In genomic region chr2:155862573-155863300, GRCm38 (mm10) we compare ENCODE assay signal across 10 mouse cellular contexts. TPM values are rescaled to one million over a fixed set of nuclear protein-coding genes. Genes with fewer than 3 reads are reported as not detected.
DNase-seq lines count a peak whose midpoint lies in the region; ATAC-seq and TF ChIP-seq lines count a peak whose summit lies in the region.
"Had no signal": no experiment of that assay in that cellular context is flagged by ENCODE, and none has a peak within 500 bp of the region (broad histone marks: within the 10 kb centered on the region; RNA-seq: fewer than 3 reads in every experiment).

No protein-coding gene starts in this region.

- H3K9ac ChIP-seq in forebrain, embryonic 14.5 days (ENCODE audit: low read length) = no peak overlapping the region
- H3K9ac ChIP-seq in intestine, postnatal 0 days (ENCODE audit: low read depth, low read length) = no peak overlapping the region
- H3K9ac ChIP-seq in neural tube, embryonic 14.5 days (replicated peaks; ENCODE audit: low read depth, low read length) = 0 out of 2 replicates have a peak overlapping the region, but pooled peaks have one; percentile 28

- H3K27me3 ChIP-seq in forebrain, embryonic 14.5 days (replicated peaks; ENCODE audit: control insufficient read depth, insufficient read depth, low read length) = no peaks in the 10 kb centered on the region
- no peaks in the 10 kb centered on the region for H3K27me3 ChIP-seq in intestine, postnatal 0 days (replicated peaks; ENCODE audit: control insufficient read depth, insufficient read depth, low read length)
- H3K27me3 ChIP-seq in neural tube, embryonic 14.5 days (ENCODE audit: control insufficient read depth, insufficient read depth, low read length) = no peaks in the 10 kb centered on the region

- 48% methylated on average over 13 of the region's 13 CpGs for WGBS in forebrain, embryonic 14.5 days
- 60% methylated on average over 13 of the region's 13 CpGs for WGBS in intestine, postnatal 0 days
- WGBS in neural tube, embryonic 14.5 days = 30% methylated on average over 13 of the region's 13 CpGs

- H3K27ac ChIP-seq in forebrain, embryonic 14.5 days (ENCODE audit: low read depth, low read length) = no peak overlapping the region
- no peak overlapping the region for H3K27ac ChIP-seq in intestine, postnatal 0 days (ENCODE audit: low read depth, low read length)
- H3K27ac ChIP-seq in neural tube, embryonic 14.5 days (ENCODE audit: low read depth, low read length) = peak overlapping the region; percentile 82

- ATAC-seq in forebrain, embryonic 14.5 days = peak; percentile 95
- peak; percentile 52; the same call in 1 of the 2 replicates for ATAC-seq in intestine, postnatal 0 days
- ATAC-seq in neural tube, embryonic 14.5 days (ENCODE audit: low read depth) = peak; percentile 95

- H3K4me1 ChIP-seq in forebrain, embryonic 14.5 days (ENCODE audit: control insufficient read depth, insufficient read depth, low read length) = 0 out of 2 replicates have a peak, but pooled peaks cover 3% of the 10 kb centered on the region
- no peaks in the 10 kb centered on the region for H3K4me1 ChIP-seq in intestine, postnatal 0 days (replicated peaks; ENCODE audit: control insufficient read depth, insufficient read depth, low read length)
- peaks cover 18% of the 10 kb centered on the region; the same call in 1 of the 2 replicates for H3K4me1 ChIP-seq in neural tube, embryonic 14.5 days (ENCODE audit: control insufficient read depth, insufficient read depth, low read length)

- 0 out of 2 replicates have a peak, but pooled peaks cover under 1% of the 10 kb centered on the region for H3K36me3 ChIP-seq in forebrain, embryonic 14.5 days (ENCODE audit: control insufficient read depth, insufficient read depth, low read length)
- H3K36me3 ChIP-seq in intestine, postnatal 0 days (ENCODE audit: control insufficient read depth, insufficient read depth) = peaks cover 14% of the 10 kb centered on the region; the same call in 1 of the 2 replicates
- H3K36me3 ChIP-seq in neural tube, embryonic 14.5 days (ENCODE audit: control insufficient read depth, insufficient read depth, low read length) = no peaks in the 10 kb centered on the region

- H3K4me3 ChIP-seq in forebrain, embryonic 14.5 days (ENCODE audit: low read depth, low read length) = no peak overlapping the region
- H3K4me3 ChIP-seq in intestine, postnatal 0 days (ENCODE audit: low read depth, low read length) = no peak overlapping the region
- H3K4me3 ChIP-seq in neural tube, embryonic 14.5 days (ENCODE audit: low read depth, low read length) = no peak overlapping the region

- TF ChIP-seq CTCF in intestine, postnatal 0 days (IDR thresholded peaks at IDR 0.05; ENCODE audit: low read depth) = no peak

- peak overlapping the region; percentile 18; the same call in 1 of the 2 replicates for H3K4me2 ChIP-seq in forebrain, embryonic 14.5 days (ENCODE audit: low read length)
- no peak overlapping the region for H3K4me2 ChIP-seq in intestine, postnatal 0 days (replicated peaks; ENCODE audit: low read depth)
- peak overlapping the region; percentile 26 for H3K4me2 ChIP-seq in neural tube, embryonic 14.5 days (ENCODE audit: low read depth, low read length)

- intact Hi-C loops in left cerebral cortex, postnatal 14 days (cut with DNase I) = no loop called here
- intact Hi-C loops in left cerebral cortex, postnatal 36 days (cut with DNase I) = no loop called here

- DNase-seq in left cerebral cortex, postnatal 14 days (ENCODE audit: low spot score in 2 of 2) = peak; percentile 42 to 46
- no peak for DNase-seq in left cerebral cortex, postnatal 36 days (ENCODE audit: low spot score in 2 of 2)
- DNase-seq in forebrain, embryonic 14.5 days (ENCODE audit: low spot score) = peak; percentile 83
- no peak for DNase-seq in urinary bladder, adult 18-20 months (ENCODE audit: low spot score in 2 of 2)
- no peak for DNase-seq in urinary bladder, postnatal 4 days (ENCODE audit: low spot score in 2 of 2)
- DNase-seq in spleen, postnatal 10 days (ENCODE audit: low spot score in 2 of 2) = no peak

- H3K9me3 ChIP-seq in forebrain, embryonic 14.5 days (replicated peaks; ENCODE audit: control insufficient read depth, low read length) = no peaks in the 10 kb centered on the region
- H3K9me3 ChIP-seq in intestine, postnatal 0 days (ENCODE audit: control insufficient read depth) = no peaks in the 10 kb centered on the region
- no peaks in the 10 kb centered on the region for H3K9me3 ChIP-seq in neural tube, embryonic 14.5 days (ENCODE audit: control insufficient read depth, low read length)

RNA-seq across cellular contexts. Expression of gene Fam83c, which starts 28.1 kb away (rescaled TPM):
- not detected for total RNA-seq in left cerebral cortex, postnatal 14 days (2021)
- total RNA-seq in left cerebral cortex, postnatal 36 days (2021) = not detected
- 0.13 and 0.23 TPM in 2 replicates for polyA plus RNA-seq in forebrain, embryonic 14.5 days (2014; fragmentation: Nextera tagmentation; extraction: Ambion mirVana)
- 0.31 and 0.37 TPM in 2 replicates for polyA plus RNA-seq in intestine, postnatal 0 days (2015; fragmentation: Nextera tagmentation; extraction: Ambion mirVana)
- polyA plus RNA-seq in neural tube, embryonic 14.5 days (2014; fragmentation: Nextera tagmentation; extraction: Ambion mirVana) = 0.25 and 0.28 TPM in 2 replicates
- total RNA-seq: monocyte, adult 5-6 weeks had no signal
- polyA plus RNA-seq: cortical plate, adult 2 months had no signal

RNA-seq across cellular contexts. Expression of gene Eif6, which starts 36.0 kb away (rescaled TPM):
- total RNA-seq in left cerebral cortex, postnatal 14 days (2021) = 10 to 100 TPM; 65.3 to 67.6 TPM
- 10 to 100 TPM; 66.1 to 80.5 TPM for total RNA-seq in left cerebral cortex, postnatal 36 days (2021)
- 159 and 172 TPM in 2 replicates for polyA plus RNA-seq in forebrain, embryonic 14.5 days (2014; fragmentation: Nextera tagmentation; extraction: Ambion mirVana)
- polyA plus RNA-seq in intestine, postnatal 0 days (2015; fragmentation: Nextera tagmentation; extraction: Ambion mirVana) = 318 and 321 TPM in 2 replicates
- polyA plus RNA-seq in neural tube, embryonic 14.5 days (2014; fragmentation: Nextera tagmentation; extraction: Ambion mirVana) = 133 and 153 TPM in 2 replicates

RNA-seq across cellular contexts. Expression of gene BC029722, which starts 43.5 kb away (rescaled TPM):
- 10 to 100 TPM; 45.7 to 50.3 TPM for total RNA-seq in left cerebral cortex, postnatal 14 days (2021)
- 10 to 100 TPM; 54.9 to 65.9 TPM for total RNA-seq in left cerebral cortex, postnatal 36 days (2021)
- polyA plus RNA-seq in forebrain, embryonic 14.5 days (2014; fragmentation: Nextera tagmentation; extraction: Ambion mirVana) = 21.9 and 24.0 TPM in 2 replicates
- 40.0 and 42.3 TPM in 2 replicates for polyA plus RNA-seq in intestine, postnatal 0 days (2015; fragmentation: Nextera tagmentation; extraction: Ambion mirVana)
- 25.1 and 33.5 TPM in 2 replicates for polyA plus RNA-seq in neural tube, embryonic 14.5 days (2014; fragmentation: Nextera tagmentation; extraction: Ambion mirVana)

Comparison
In these comparisons a context has a peak if more than half of its experiments do, and no peak if none do; other contexts are left out.
1. DNase-seq: peak in left cerebral cortex, postnatal 14 days (2 of 2) and forebrain, embryonic 14.5 days (single experiment); none in left cerebral cortex, postnatal 36 days (0 of 2), urinary bladder, adult 18-20 months (0 of 2), urinary bladder, postnatal 4 days (0 of 2) and spleen, postnatal 10 days (0 of 2).
2. Peak in every context shown above with its lines, with median percentiles within 50 percentile points of each other: ATAC-seq.